Mouse (Mus musculus): ENCODE measurements around the gene Foxo6.

Foxo6 gene

GRCm38 (mm10) chr4:120242783-120243262, 44.3 kb downstream of the Foxo6 start:
- no peak for DNase-seq

- no peak for DNase-seq
Measured at GRCm38 (mm10) chr4:120241106-120241505, 46.0 kb downstream of the Foxo6 start.

GRCm38 (mm10) chr4:120239419-120239818, 47.7 kb downstream of the Foxo6 start:
- DNase-seq, result no peak

- DNase-seq, result no peak
Measured at GRCm38 (mm10) chr4:120233243-120233642, 53.9 kb downstream of the Foxo6 start.

GRCm38 (mm10) chr4:120232541-120232940, 54.6 kb downstream of the Foxo6 start:
- no peak for DNase-seq

- DNase-seq, result no peak
Measured at GRCm38 (mm10) chr4:120231982-120232381, 55.2 kb downstream of the Foxo6 start.

- DNase-seq, result peak; percentile 77
Measured at GRCm38 (mm10) chr4:120230256-120230649, 56.9 kb downstream of the Foxo6 start.

GRCm38 (mm10) chr4:120229505-120230255, 57.5 kb downstream of the Foxo6 start:
- no peak for DNase-seq

- no peak for DNase-seq
Measured at GRCm38 (mm10) chr4:120228613-120229012, 58.5 kb downstream of the Foxo6 start.

GRCm38 (mm10) chr4:120227224-120227623, 59.9 kb downstream of the Foxo6 start:
- DNase-seq, result no peak

- DNase-seq, result no peak
Measured at GRCm38 (mm10) chr4:120226682-120227081, 60.5 kb downstream of the Foxo6 start.

GRCm38 (mm10) chr4:120225135-120225780, 61.9 kb downstream of the Foxo6 start:
- DNase-seq, result peak; percentile 63

- DNase-seq, result no peak
Measured at GRCm38 (mm10) chr4:120223805-120224204, 63.3 kb downstream of the Foxo6 start.

- no peak for DNase-seq
Measured at GRCm38 (mm10) chr4:120223108-120223745, 63.9 kb downstream of the Foxo6 start.

GRCm38 (mm10) chr4:120221708-120222107, 65.4 kb downstream of the Foxo6 start:
- no peak for DNase-seq

- no peak for DNase-seq
Measured at GRCm38 (mm10) chr4:120218878-120219277, 68.3 kb downstream of the Foxo6 start.

Data from thymus, postnatal 14 days (tissue).